Mouse (Mus musculus) liver, postnatal 0 days (tissue): Measurements from ENCODE around the gene Mgp. TPM values are rescaled to one million over a fixed set of nuclear protein-coding genes. Genes with fewer than 3 reads are reported as not detected.
"Not testable (repeated sequence)": the region's sequence is repeated elsewhere in the genome, so short reads cannot be mapped to it uniquely, and the experiment has no call there.

Source experiments
- ATAC-seq: fragments of 200-750 bp; cut with Nextera tagmentation; 2 replicates; pipeline ENCODE4 v1.8.0; 2017; ENCODE audit warnings: mild to moderate bottlenecking, moderate library complexity
- DNase-seq: peaks from one replicate; pipeline ENCODE4 v3.0.0-alpha.2; 2016
- H3K27ac ChIP-seq: fragments of 300-500 bp; sonication (generic); 2 replicates; pipeline ENCODE4 v1.5.1; 2014; ENCODE audit warnings: antibody characterized with exemption, moderate library complexity, mild to moderate bottlenecking, low read depth
- H3K27me3 ChIP-seq: fragments of 300-500 bp; sonication (generic); 2 replicates; pipeline ENCODE4 v1.6.1; 2014; ENCODE audit warnings: low read length, control low read depth, mixed read lengths; ENCODE audit not compliant: insufficient read depth
- H3K36me3 ChIP-seq: fragments of 300-500 bp; sonication (generic); replicated peaks from 2 replicates; pipeline ENCODE4 v1.6.1; 2014; ENCODE audit warnings: mild to moderate bottlenecking, control low read depth, low read length, moderate library complexity, mixed read lengths; ENCODE audit not compliant: insufficient read depth
- H3K4me1 ChIP-seq: fragments of 300-500 bp; sonication (generic); 2 replicates; pipeline ENCODE4 v1.6.1; 2014; ENCODE audit warnings: antibody characterized with exemption, mild to moderate bottlenecking, control low read depth; ENCODE audit not compliant: insufficient read depth
- H3K4me2 ChIP-seq: fragments of 300-500 bp; sonication (generic); 2 replicates; pipeline ENCODE4 v1.6.1; 2014; ENCODE audit warnings: low read depth, mild to moderate bottlenecking, low read length, moderate library complexity, mixed read lengths
- H3K4me3 ChIP-seq: fragments of 300-500 bp; sonication (generic); 2 replicates; pipeline ENCODE4 v1.5.1; 2014; ENCODE audit warnings: low read depth, low read length
- H3K9ac ChIP-seq: fragments of 300-500 bp; sonication (generic); replicated peaks from 2 replicates; pipeline ENCODE4 v1.6.1; 2014; ENCODE audit warnings: mild to moderate bottlenecking, moderate library complexity
- H3K9me3 ChIP-seq: fragments of 300-500 bp; sonication (generic); 2 replicates; pipeline ENCODE4 v1.6.1; 2016; ENCODE audit warnings: mild to moderate bottlenecking, control low read depth, low read length, mixed read lengths
- CTCF ChIP-seq: sonication (generic); IDR thresholded peaks from 2 replicates; pipeline ENCODE4 v1.5.1; 2016; ENCODE audit warnings: antibody characterized with exemption, low read depth
- EP300 ChIP-seq: IDR thresholded peaks from 2 replicates; pipeline ENCODE4 v1.6.1; 2016; ENCODE audit warnings: antibody characterized with exemption, low read depth, mild to moderate bottlenecking
- WGBS: fragments of 180-500 bp; shearing (Covaris S2); extraction: QIAGEN DNeasy Blood & Tissue Kit; methylation state at CpG from one replicate; pipeline ENCODE4 v1.1.7; 2014; ENCODE audit not compliant: insufficient replicate concordance; 5-methylcytosine and 5-hydroxymethylcytosine counted together
- polyA plus RNA-seq: library from polyadenylated mRNA; unstranded; fragments of >200 nt; fragmentation: Nextera tagmentation; extraction: Ambion mirVana; gene quantifications from 2 replicates; pipeline ENCODE4 v1.2.1, GENCODE M21; 2015

Gene Mgp
- polyA plus RNA-seq, 1 experiment from 2014 or later: 4.5 TPM

DNA sequence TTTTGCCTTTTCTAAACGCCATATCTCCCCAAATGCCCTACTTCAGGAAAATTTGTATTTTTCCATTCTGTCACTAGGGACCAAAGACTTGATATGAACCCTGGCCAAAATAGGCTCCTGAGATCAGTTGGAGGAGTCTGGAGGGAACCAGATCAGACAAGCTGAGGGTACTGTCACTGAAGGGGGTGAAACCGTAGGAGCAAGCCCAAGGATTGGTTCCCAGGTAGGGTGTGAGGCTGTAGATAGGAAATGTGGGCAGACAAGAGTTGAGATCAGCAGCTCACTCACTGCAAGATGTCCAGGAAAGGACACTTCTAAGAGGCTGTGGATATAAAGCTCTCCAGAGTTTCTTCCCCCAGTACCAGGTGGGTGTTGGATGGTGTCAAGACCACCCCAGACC is 16.4 kb upstream of the Mgp start:
- no peaks in the 10 kb centered on the region for H3K27me3 ChIP-seq
- 62% methylated on average over 2 of the region's 2 CpGs for WGBS
- H3K4me3 ChIP-seq: no peak overlapping the region
- H3K4me1 ChIP-seq: peaks cover 5% of the 10 kb centered on the region; the same call in 1 of the 2 replicates
- H3K27ac ChIP-seq: no peak overlapping the region
- H3K4me2 ChIP-seq: no peak overlapping the region
- DNase-seq (no peak), ATAC-seq (no peak)
- H3K9ac ChIP-seq: no peak overlapping the region
- no peaks in the 10 kb centered on the region for H3K9me3 ChIP-seq
- no peaks in the 10 kb centered on the region for H3K36me3 ChIP-seq
- TF ChIP-seq EP300: no peak
- TF ChIP-seq CTCF: no peak

DNA sequence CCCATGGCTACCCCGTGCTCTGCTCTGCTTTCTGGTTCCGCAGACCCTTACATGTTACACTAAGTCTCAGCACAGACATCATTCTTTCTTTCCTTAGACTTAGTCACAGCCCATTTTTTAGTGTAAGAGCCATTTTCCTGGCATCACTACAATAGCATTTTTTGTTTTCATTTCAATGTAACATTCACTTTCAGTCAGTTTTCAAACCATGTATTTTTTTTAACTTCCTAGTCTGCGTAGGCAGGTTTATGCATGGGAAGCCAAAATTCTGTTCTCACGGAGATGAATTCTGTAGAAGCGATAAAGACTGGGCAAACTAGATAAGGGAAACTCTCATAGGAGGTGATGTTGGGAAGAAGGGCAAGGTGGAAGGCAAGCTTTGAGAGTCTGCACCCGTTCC is 13.9 kb upstream of the Mgp start:
- Histone ChIP-seq H3K36me3 (no peaks in the 10 kb centered on the region), H3K4me1 (peaks cover under 1% of the 10 kb centered on the region; the same call in 1 of the 2 replicates), H3K27ac (no peak overlapping the region), H3K9ac (no peak overlapping the region), H3K9me3 (no peaks in the 10 kb centered on the region), H3K4me2 (no peak overlapping the region), H3K27me3 (no peaks in the 10 kb centered on the region), H3K4me3 (no peak overlapping the region)
- ATAC-seq (no peak), DNase-seq (no peak)
- TF ChIP-seq EP300 (no peak), CTCF (no peak)
- 74% methylated on average over 6 of the region's 6 CpGs for WGBS

DNA sequence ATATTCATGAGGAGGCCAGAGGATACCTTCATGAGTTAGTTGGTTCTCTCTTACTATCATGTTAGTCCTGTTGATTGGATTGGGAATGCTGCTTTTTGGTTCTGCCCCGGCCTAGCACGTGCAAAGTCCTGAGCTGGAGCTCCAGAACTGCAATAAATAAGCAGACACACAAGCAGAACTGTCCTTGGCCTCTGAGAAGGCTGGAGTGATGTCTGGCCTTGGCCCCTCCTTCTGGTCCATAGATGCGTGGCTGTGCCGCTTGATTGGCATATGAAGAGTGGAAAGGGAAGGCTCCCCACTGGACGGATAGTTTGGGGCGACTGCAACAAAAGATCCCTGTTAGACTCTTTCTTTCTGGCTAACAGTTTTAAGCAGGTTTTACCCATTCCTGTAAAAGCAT is 13.4 kb upstream of the Mgp start:
- 91% methylated on average over 6 of the region's 6 CpGs for WGBS
- Histone ChIP-seq H3K27me3 (no peaks in the 10 kb centered on the region), H3K4me2 (no peak overlapping the region), H3K36me3 (no peaks in the 10 kb centered on the region), H3K4me3 (no peak overlapping the region), H3K9me3 (no peaks in the 10 kb centered on the region), H3K27ac (no peak overlapping the region), H3K9ac (no peak overlapping the region), H3K4me1 (no peaks in the 10 kb centered on the region)
- DNase-seq (no peak), ATAC-seq (no peak)
- TF ChIP-seq CTCF: no peak
- no peak for TF ChIP-seq EP300

DNA sequence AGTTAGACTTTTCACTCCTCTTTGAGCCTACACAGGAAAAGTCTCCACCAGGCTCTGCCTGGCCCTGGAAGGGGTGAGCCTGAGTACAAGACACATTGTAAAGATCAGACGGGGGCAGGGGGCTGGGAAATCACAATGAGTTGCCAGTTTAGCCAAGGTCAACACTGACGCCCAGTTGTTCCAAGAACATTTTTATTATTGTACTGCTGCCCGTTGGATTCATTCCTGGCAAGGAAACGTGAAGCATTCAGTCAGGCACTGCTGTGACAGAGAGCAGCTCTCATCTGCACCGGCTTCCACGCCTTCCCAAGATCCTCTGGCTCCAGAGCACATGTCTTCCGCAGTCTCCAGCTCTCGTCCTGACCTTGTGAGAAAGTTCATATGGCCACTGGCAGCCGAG is 12.2 kb upstream of the Mgp start:
- DNase-seq (no peak), ATAC-seq (peak; percentile 43; the same call in 1 of the 2 replicates)
- TF ChIP-seq CTCF (no peak), EP300 (peak; percentile 8; the same call in 1 of the 2 replicates)
- no peaks in the 10 kb centered on the region for H3K27me3 ChIP-seq
- H3K4me1 ChIP-seq: no peaks in the 10 kb centered on the region
- H3K4me3 ChIP-seq: no peak overlapping the region
- H3K27ac ChIP-seq: no peak overlapping the region
- no peaks in the 10 kb centered on the region for H3K9me3 ChIP-seq
- no peaks in the 10 kb centered on the region for H3K36me3 ChIP-seq
- WGBS: 73% methylated on average over 9 of the region's 9 CpGs
- H3K9ac ChIP-seq: no peak overlapping the region
- no peak overlapping the region for H3K4me2 ChIP-seq

DNA sequence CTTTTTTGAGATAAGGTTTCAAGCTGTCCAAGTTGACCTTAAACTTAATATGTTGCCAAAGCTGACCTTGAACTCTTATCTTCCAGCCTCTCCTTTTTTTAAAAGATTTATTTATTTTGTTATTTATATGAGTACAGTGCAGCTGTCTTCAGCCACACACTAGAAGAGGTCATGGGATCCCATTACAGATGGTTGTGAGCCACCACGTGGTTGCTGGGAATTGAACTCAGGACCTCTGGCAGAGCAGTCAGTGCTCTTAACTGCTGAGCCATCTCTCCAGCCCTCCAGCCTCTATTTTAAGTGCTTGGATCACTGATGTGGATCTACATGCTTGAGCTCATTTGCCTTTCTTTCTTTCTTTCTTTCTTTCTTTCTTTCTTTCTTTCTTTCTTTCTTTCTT is 9.1 kb upstream of the Mgp start:
- WGBS: 64% methylated on average over 1 of the region's 1 CpGs
- not testable (repeated sequence) for H3K4me2 ChIP-seq, ATAC-seq, H3K36me3 ChIP-seq, H3K4me1 ChIP-seq, H3K27me3 ChIP-seq, H3K9ac ChIP-seq, DNase-seq, H3K27ac ChIP-seq, H3K4me3 ChIP-seq, H3K9me3 ChIP-seq

DNA sequence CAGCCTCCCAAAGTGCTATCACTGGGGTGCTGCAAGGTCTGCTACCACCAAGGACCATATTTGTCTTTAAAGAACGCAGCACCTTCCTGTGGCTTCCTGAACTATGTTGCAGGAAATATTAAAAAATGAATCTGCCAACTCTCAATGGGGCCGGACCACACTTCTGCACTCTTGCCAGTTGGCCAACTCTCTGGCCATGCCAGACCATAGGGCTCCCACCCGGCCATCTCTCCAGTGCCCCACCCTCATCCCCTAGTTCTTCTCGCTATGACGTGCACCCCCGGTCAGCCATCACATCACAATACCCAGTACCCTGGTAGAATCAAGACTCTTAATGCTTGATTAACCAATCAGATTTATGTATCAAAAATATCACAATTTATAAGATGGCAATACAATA is 8.3 kb upstream of the Mgp start:
- Histone ChIP-seq H3K27ac (no peak overlapping the region), H3K27me3 (no peaks in the 10 kb centered on the region), H3K36me3 (no peaks in the 10 kb centered on the region), H3K4me2 (no peak overlapping the region), H3K4me1 (no peaks in the 10 kb centered on the region), H3K9ac (no peak overlapping the region), H3K4me3 (no peak overlapping the region), H3K9me3 (no peaks in the 10 kb centered on the region)
- ATAC-seq (no peak), DNase-seq (no peak)
- TF ChIP-seq CTCF: no peak
- no peak for TF ChIP-seq EP300
- 84% methylated on average over 6 of the region's 6 CpGs for WGBS

DNA sequence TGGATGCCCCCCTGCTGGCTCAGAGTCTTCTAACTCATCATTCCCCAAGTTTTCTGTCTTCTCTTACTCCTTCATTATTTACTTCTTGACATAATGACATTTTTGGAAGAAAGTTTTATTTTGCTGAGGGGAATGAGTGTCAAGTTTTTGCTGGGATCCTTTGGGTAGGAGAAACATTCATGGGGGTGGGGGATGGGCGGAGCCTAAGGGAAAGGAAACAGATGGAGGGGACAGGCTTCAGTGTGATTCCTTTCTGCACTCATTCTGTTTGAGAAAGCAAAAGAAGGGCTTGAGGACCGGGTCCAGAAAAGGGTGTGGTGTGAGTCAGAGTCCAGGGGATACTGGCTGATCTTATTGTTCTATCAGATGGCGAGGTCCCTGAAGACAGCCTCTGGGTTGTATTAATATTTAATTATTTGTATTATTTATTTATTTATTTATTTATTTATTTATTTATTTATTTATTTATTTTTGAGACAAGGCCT is 7.8 kb upstream of the Mgp start:
- Histone ChIP-seq H3K4me3 (no peak overlapping the region), H3K27ac (no peak overlapping the region), H3K4me2 (no peak overlapping the region), H3K27me3 (no peaks in the 10 kb centered on the region), H3K9ac (no peak overlapping the region), H3K4me1 (no peaks in the 10 kb centered on the region), H3K36me3 (no peaks in the 10 kb centered on the region), H3K9me3 (no peaks in the 10 kb centered on the region)
- ATAC-seq (no peak), DNase-seq (no peak)
- WGBS: 60% methylated on average over 3 of the region's 3 CpGs
- no peak for TF ChIP-seq EP300
- TF ChIP-seq CTCF: no peak
